Mouse (Mus musculus): ENCODE measurements around the gene Myl3.

- TF ChIP-seq CTCF (IDR thresholded peaks at IDR 0.05; ENCODE audit: borderline replicate concordance, insufficient read depth, low read length) (no peak), POLR2A (IDR thresholded peaks at IDR 0.05; ENCODE audit: low read depth, low read length) (no peak)
Measured at GRCm38 (mm10) chr9:110810051-110810450, 68.4 kb downstream of the Myl3 start.

Data from embryonic fibroblast, embryonic 13.5 days (primary cell).